8 mouse cellular contexts compared by ENCODE assay signal in the genomic region with DNA sequence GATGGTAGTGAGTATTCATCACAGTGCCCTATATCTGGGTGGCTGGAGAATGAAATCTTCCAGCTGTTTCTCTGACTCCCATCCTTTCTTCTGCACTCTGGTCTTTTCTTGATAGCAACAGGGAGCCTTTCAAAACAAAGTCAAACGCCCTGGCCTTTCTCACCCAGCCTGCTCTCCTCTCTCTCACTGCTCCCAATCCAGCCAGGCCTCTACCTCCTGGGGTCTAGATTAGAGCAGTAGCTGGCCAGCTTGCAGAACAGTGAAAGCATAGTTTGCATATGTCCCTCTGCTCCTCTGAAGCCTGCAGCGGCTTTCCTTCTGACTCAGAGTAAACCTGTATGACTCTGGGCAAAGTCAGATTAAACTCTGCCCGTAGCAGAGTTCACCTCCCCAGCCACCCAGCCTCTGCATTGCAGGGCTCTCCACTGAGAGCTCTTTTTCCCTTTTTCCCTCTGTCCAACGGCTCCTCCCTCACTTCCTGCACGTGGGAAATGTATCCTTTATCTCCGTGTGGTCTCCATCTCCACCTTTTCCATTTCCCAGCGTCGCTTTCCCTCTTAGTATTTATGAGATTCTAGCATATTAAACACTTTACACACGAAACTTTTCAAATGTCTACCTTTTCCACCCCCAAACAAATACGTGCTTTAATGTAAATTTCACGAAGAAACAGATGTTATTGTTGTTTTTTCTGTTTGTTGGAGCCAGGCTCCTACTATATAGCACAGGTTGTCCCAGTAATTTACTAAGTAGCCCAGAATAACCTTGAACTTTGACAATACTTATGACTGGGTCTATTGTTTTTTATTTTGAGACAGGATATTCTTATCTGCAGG. TPM values are rescaled to one million over a fixed set of nuclear protein-coding genes. Genes with fewer than 3 reads are reported as not detected.
DNase-seq lines count a peak whose midpoint lies in the region; ATAC-seq lines count a peak whose summit lies in the region.

A gene (plus strand): TSS at position 786 of the 836 bp plus-strand sequence.

- ATAC-seq in midbrain, embryonic 16.5 days: no peak

- peak within 1 kb of the TSS; percentile 65 for H3K27ac ChIP-seq in midbrain, embryonic 16.5 days (ENCODE audit: low read length)

- no peaks in the 10 kb centered on the region for H3K27me3 ChIP-seq in midbrain, embryonic 16.5 days (ENCODE audit: control insufficient read depth, insufficient read depth, low read depth, low read length)

- WGBS in midbrain, embryonic 16.5 days: 29% methylated on average over 11 of the region's 11 CpGs

- H3K9ac ChIP-seq in midbrain, embryonic 16.5 days (ENCODE audit: low read depth, low read length): peak within 1 kb of the TSS; percentile 27; the same call in 1 of the 2 replicates

- H3K4me3 ChIP-seq in midbrain, embryonic 16.5 days (ENCODE audit: low read depth, low read length): peak within 1 kb of the TSS; percentile 62

- peaks cover 11% of the 10 kb centered on the region for H3K4me1 ChIP-seq in midbrain, embryonic 16.5 days (ENCODE audit: control insufficient read depth, insufficient read depth, low read length)

- peak within 1 kb of the TSS; percentile 60 for H3K4me2 ChIP-seq in midbrain, embryonic 16.5 days (ENCODE audit: low read length)

- no peaks in the 10 kb centered on the region for H3K36me3 ChIP-seq in midbrain, embryonic 16.5 days (ENCODE audit: control insufficient read depth, insufficient read depth, low read length)

- H3K9me3 ChIP-seq in midbrain, embryonic 16.5 days (replicated peaks; ENCODE audit: control insufficient read depth, low read length, poor library complexity, severe bottlenecking): no peaks in the 10 kb centered on the region

- peak; percentile 29 for DNase-seq in kidney, postnatal 10 days
- DNase-seq in kidney, postnatal 14 days: no peak
- DNase-seq in adrenal gland, postnatal 10 days: no peak
- no peak for DNase-seq in heart, adult 8-10 months (ENCODE audit: low spot score)
- DNase-seq in layer of hippocampus, postnatal 25 days (ENCODE audit: extremely low spot score in 1 of 2, low spot score in 1 of 2): no peak
- DNase-seq in cerebellum, postnatal 36 days: no peak
- no peak for DNase-seq in kidney, postnatal 4 days

RNA-seq across cellular contexts. Expression of the gene that starts here (rescaled TPM):
- 10 to 100 TPM; 24.3 to 25.5 TPM for total RNA-seq in adrenal gland, postnatal 10 days (2021)
- total RNA-seq in heart, adult 8-10 months (2022): 10 to 100 TPM; 14.9 to 17.6 (median 16.5) TPM
- 10 to 100 TPM; 12.7 TPM for total RNA-seq in layer of hippocampus, postnatal 25 days (2021)
- polyA plus RNA-seq in midbrain, embryonic 16.5 days (2015; fragmentation: Nextera tagmentation; extraction: Ambion mirVana): 30.2 and 32.6 TPM in 2 replicates
